Mouse (Mus musculus) cortical plate, adult 2 months (tissue): Measurements from ENCODE around the gene Mael.

Experiments
- CTCF ChIP-seq: fragments of 200-500 bp; IDR thresholded peaks from 2 replicates; pipeline ENCODE4 v1.5.1; 2011; ENCODE audit warnings: mild to moderate bottlenecking, control low read depth, low read length; ENCODE audit not compliant: insufficient read depth; ENCODE audit errors: extremely low read depth
- POLR2A ChIP-seq: fragments of 200-500 bp; IDR thresholded peaks from 2 replicates; pipeline ENCODE4 v1.6.1; 2011; ENCODE audit warnings: mild to moderate bottlenecking, low read length, control low read depth; ENCODE audit not compliant: insufficient read depth; ENCODE audit errors: extremely low read depth

GRCm38 (mm10) chr1:166255091-166255490, 16.5 kb upstream of the Mael start:
- no peak for TF ChIP-seq CTCF
- no peak for TF ChIP-seq POLR2A
